8 mouse cellular contexts compared by ENCODE assay signal in the genomic region with DNA sequence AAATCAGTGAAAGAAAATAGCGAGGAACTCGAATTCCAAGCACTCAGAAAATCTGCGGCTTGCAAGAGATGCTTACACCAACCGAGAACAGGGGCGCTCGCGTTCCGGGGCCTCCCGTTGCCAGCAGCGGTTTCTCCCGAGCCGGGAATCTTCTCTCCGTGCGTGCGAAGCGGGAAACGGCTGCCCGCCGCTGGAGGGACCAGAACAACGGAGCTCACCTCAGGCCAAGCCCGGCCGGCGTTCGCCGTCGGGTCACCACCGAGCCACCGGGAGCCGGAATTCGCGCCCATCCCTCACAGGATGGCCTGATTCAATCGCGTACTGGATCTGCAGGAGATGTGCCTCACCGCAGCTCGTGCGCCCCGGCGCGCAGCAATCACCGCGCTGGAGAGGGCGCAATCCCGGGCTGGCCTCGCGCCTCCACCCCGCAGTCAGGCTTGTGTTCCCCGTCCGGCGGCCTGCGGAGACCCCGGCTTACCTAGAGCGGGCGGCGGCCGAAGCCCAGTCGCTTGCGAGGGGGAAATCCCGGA. TPM values are rescaled to one million over a fixed set of nuclear protein-coding genes. Genes with fewer than 3 reads are reported as not detected.
DNase-seq lines count a peak whose midpoint lies in the region; ATAC-seq lines count a peak whose summit lies in the region.

No protein-coding gene starts in this region.

- H3K27me3 ChIP-seq in embryonic facial prominence, embryonic 10.5 days (replicated peaks; ENCODE audit: low read depth, poor library complexity, severe bottlenecking): 0 out of 2 replicates have a peak, but pooled peaks cover 9% of the 10 kb centered on the region
- no peaks in the 10 kb centered on the region for H3K27me3 ChIP-seq in hindbrain, embryonic 12.5 days
- H3K27me3 ChIP-seq in liver, embryonic 15.5 days: peaks cover 98% of the 10 kb centered on the region

- no peaks in the 10 kb centered on the region for H3K9me3 ChIP-seq in embryonic facial prominence, embryonic 10.5 days
- H3K9me3 ChIP-seq in hindbrain, embryonic 12.5 days (replicated peaks): no peaks in the 10 kb centered on the region
- no peaks in the 10 kb centered on the region for H3K9me3 ChIP-seq in liver, embryonic 15.5 days (replicated peaks)

- peaks cover 67% of the 10 kb centered on the region for H3K4me1 ChIP-seq in embryonic facial prominence, embryonic 10.5 days
- H3K4me1 ChIP-seq in hindbrain, embryonic 12.5 days: peaks cover 51% of the 10 kb centered on the region
- peaks cover 88% of the 10 kb centered on the region for H3K4me1 ChIP-seq in liver, embryonic 15.5 days (replicated peaks)

- peak overlapping the region; percentile 96 for H3K4me2 ChIP-seq in hindbrain, embryonic 12.5 days (replicated peaks)
- H3K4me2 ChIP-seq in liver, embryonic 15.5 days: peak overlapping the region; percentile 83

- DNase-seq in cerebellum, adult 18-20 months: peak; percentile 43 to 77
- DNase-seq in right cerebral cortex, adult 18-20 months: peak; percentile 40
- DNase-seq in right cerebral cortex, postnatal 36 days (ENCODE audit: low spot score in 2 of 2): no peak
- DNase-seq in embryonic facial prominence, embryonic 10.5 days (ENCODE audit: low spot score): no peak
- peak; percentile 39 to 44 for DNase-seq in spleen, postnatal 10 days (ENCODE audit: low spot score in 2 of 2)

- H3K27ac ChIP-seq in embryonic facial prominence, embryonic 10.5 days (replicated peaks): peak overlapping the region; percentile 99
- H3K27ac ChIP-seq in hindbrain, embryonic 12.5 days: peak overlapping the region; percentile 99
- peak overlapping the region; percentile 72 for H3K27ac ChIP-seq in liver, embryonic 15.5 days (replicated peaks)

- no peaks in the 10 kb centered on the region; the same call in 1 of the 2 replicates for H3K36me3 ChIP-seq in embryonic facial prominence, embryonic 10.5 days (replicated peaks)
- no peaks in the 10 kb centered on the region for H3K36me3 ChIP-seq in hindbrain, embryonic 12.5 days
- H3K36me3 ChIP-seq in liver, embryonic 15.5 days (replicated peaks): no peaks in the 10 kb centered on the region

- H3K4me3 ChIP-seq in embryonic facial prominence, embryonic 10.5 days: peak overlapping the region; percentile 85
- peak overlapping the region; percentile 91 for H3K4me3 ChIP-seq in hindbrain, embryonic 12.5 days
- peak overlapping the region; percentile 64 for H3K4me3 ChIP-seq in liver, embryonic 15.5 days (replicated peaks)

- WGBS in embryonic facial prominence, embryonic 10.5 days: under 1% methylated on average over 58 of the region's 58 CpGs
- under 1% methylated on average over 58 of the region's 58 CpGs for WGBS in hindbrain, embryonic 12.5 days
- under 1% methylated on average over 58 of the region's 58 CpGs for WGBS in liver, embryonic 15.5 days (ENCODE audit: insufficient replicate concordance)

- H3K9ac ChIP-seq in hindbrain, embryonic 12.5 days: peak overlapping the region; percentile 97
- H3K9ac ChIP-seq in liver, embryonic 15.5 days: peak overlapping the region; percentile 63

- ATAC-seq in cerebellum, adult (ENCODE audit: insufficient number of reproducible peaks, low FRiP score, low TSS enrichment): no peak
- peak; percentile 1; the same call in 1 of the 2 replicates for ATAC-seq in hindbrain, embryonic 12.5 days (ENCODE audit: low FRiP score)
- no peak for ATAC-seq in liver, embryonic 15.5 days (ENCODE audit: insufficient read depth)

RNA-seq across cellular contexts. Expression of a gene that starts 1.8 kb away (rescaled TPM):
- 18.0 and 18.4 TPM in 2 replicates for polyA plus RNA-seq in embryonic facial prominence, embryonic 10.5 days (2016; fragmentation: Nextera tagmentation; extraction: Ambion mirVana)
- 21.9 and 23.8 TPM in 2 replicates for polyA plus RNA-seq in hindbrain, embryonic 12.5 days (2016; fragmentation: Nextera tagmentation; extraction: Ambion mirVana)
- polyA plus RNA-seq in liver, embryonic 15.5 days (2015; fragmentation: Nextera tagmentation; extraction: Ambion mirVana): 0.91 and 1.0 TPM in 2 replicates

Comparison
In these comparisons a context has a peak if more than half of its experiments do, and no peak if none do; other contexts are left out.
1. DNase-seq: peak in cerebellum, adult 18-20 months (2 of 2), right cerebral cortex, adult 18-20 months (single experiment) and spleen, postnatal 10 days (2 of 2); none in right cerebral cortex, postnatal 36 days (0 of 2) and embryonic facial prominence, embryonic 10.5 days (single experiment).
2. Peak in every context shown above with its lines, with median percentiles within 50 percentile points of each other: H3K27ac ChIP-seq and H3K4me3 ChIP-seq.